Mouse (Mus musculus) CH12.LX (cell line): ENCODE results near the gene Npy.

Experiments used
- BHLHE40 ChIP-seq: IDR thresholded peaks from 2 replicates; pipeline ENCODE4 v1.6.1; 2011; ENCODE audit warnings: mild to moderate bottlenecking, low read depth, low read length, improper control_type of control experiment
- ELF1 ChIP-seq: IDR thresholded peaks from 2 replicates; pipeline ENCODE4 v1.6.1; 2014; ENCODE audit warnings: low read depth, mild to moderate bottlenecking, inconsistent platforms, low read length, improper control_type of control experiment
- MEF2A ChIP-seq: IDR thresholded peaks from 2 replicates; pipeline ENCODE4 v1.6.1; 2014; ENCODE audit warnings: low read depth, mild to moderate bottlenecking, inconsistent platforms, low read length, improper control_type of control experiment, borderline replicate concordance
- POLR2A ChIP-seq: IDR thresholded peaks from 2 replicates; pipeline ENCODE4 v1.6.1; 2011; ENCODE audit warnings: low read depth, mild to moderate bottlenecking, improper control_type of control experiment, low read length
- RAD21 ChIP-seq: IDR thresholded peaks from 2 replicates; pipeline ENCODE4 v1.6.1; 2011; ENCODE audit warnings: low read depth, mild to moderate bottlenecking, low read length, improper control_type of control experiment, moderate library complexity
- TCF12 ChIP-seq: IDR thresholded peaks from 2 replicates; pipeline ENCODE4 v1.6.1; 2014; ENCODE audit warnings: low read depth, mild to moderate bottlenecking, inconsistent platforms, low read length, improper control_type of control experiment
- ZKSCAN1 ChIP-seq: IDR thresholded peaks from 2 replicates; pipeline ENCODE4 v1.6.1; 2012; ENCODE audit warnings: low read depth, inconsistent platforms, low read length, improper control_type of control experiment, borderline replicate concordance
- ZNF384 ChIP-seq: IDR thresholded peaks from 2 replicates; pipeline ENCODE4 v1.6.1; 2012; ENCODE audit warnings: low read depth, low read length, improper control_type of control experiment, inconsistent platforms

DNA sequence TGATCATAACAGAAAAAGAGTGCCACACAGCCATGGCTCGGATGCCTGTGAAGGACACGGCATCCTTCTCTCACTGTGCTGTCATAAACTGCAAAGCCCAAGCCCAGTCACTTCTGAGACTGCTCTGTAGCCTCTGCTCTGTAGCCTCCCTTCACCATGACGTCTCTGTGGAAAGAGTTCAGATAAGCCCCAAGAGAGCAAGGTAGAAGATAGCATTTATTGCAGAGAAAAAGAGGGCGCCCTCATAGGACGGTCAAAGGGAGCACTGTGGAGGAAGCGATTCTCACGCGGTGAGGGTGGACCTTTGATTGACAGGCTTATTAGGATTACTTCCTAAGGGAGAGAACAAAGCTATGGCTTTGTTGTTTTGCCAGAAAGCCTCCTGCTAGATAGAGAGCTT lies 18.4 kb upstream of the Npy start:
- TF ChIP-seq BHLHE40 (no peak), POLR2A (no peak), ZKSCAN1 (no peak), RAD21 (no peak), ELF1 (no peak), MEF2A (no peak), TCF12 (no peak), ZNF384 (no peak)
